Mouse (Mus musculus): ENCODE results near the gene Mast4.

- TF ChIP-seq UBTF (IDR thresholded peaks at IDR 0.05; ENCODE audit: borderline replicate concordance, insufficient read depth, low read depth, low read length), result no peak
- no peak for TF ChIP-seq E2F4 (IDR thresholded peaks at IDR 0.05; ENCODE audit: borderline replicate concordance, low read depth, low read length)
- TF ChIP-seq CTCF (IDR thresholded peaks at IDR 0.05 in 2 of 3, conservative IDR thresholded peaks at IDR 0.05 in 1 of 3; ENCODE audit: control insufficient read depth in 1 of 3, insufficient read depth in 1 of 3, low read depth in 2 of 3, low read length in 3 of 3, poor library complexity in 1 of 3, severe bottlenecking in 1 of 3), result no peak
- TF ChIP-seq POLR2A (IDR thresholded peaks at IDR 0.05; ENCODE audit: control insufficient read depth in 1 of 2, insufficient read depth in 1 of 2, low read depth in 1 of 2, low read length in 2 of 2, poor library complexity in 1 of 2), result no peak
- TF ChIP-seq EP300 (IDR thresholded peaks at IDR 0.05; ENCODE audit: low read depth in 1 of 2, low read length in 2 of 2), result no peak
- TF ChIP-seq RAD21 (IDR thresholded peaks at IDR 0.05; ENCODE audit: low read depth, low read length), result no peak
- no peak for TF ChIP-seq HCFC1 (IDR thresholded peaks at IDR 0.05; ENCODE audit: low read depth, low read length)
- no peak for TF ChIP-seq MYC (IDR thresholded peaks at IDR 0.05; ENCODE audit: low read depth, low read length)
- TF ChIP-seq USF1 (IDR thresholded peaks at IDR 0.05; ENCODE audit: low read depth, low read length), result no peak
- TF ChIP-seq MAZ (IDR thresholded peaks at IDR 0.05; ENCODE audit: low read depth, low read length), result no peak
- no peak for TF ChIP-seq MAFK (IDR thresholded peaks at IDR 0.05; ENCODE audit: borderline replicate concordance, low read depth, low read length)
- no peak for TF ChIP-seq JUND (IDR thresholded peaks at IDR 0.05; ENCODE audit: low read depth, low read length)
- no peak for TF ChIP-seq USF2 (IDR thresholded peaks at IDR 0.05; ENCODE audit: borderline replicate concordance in 1 of 2, insufficient read depth in 1 of 2, low read depth in 1 of 2, low read length in 2 of 2)
Measured at GRCm38 (mm10) chr13:103248102-103249054, 85.9 kb downstream of the Mast4 start.

Data from MEL (cell line).